Mouse (Mus musculus): ENCODE measurements around the gene Olfr474. TPM values are rescaled to one million over a fixed set of nuclear protein-coding genes. Genes with fewer than 3 reads are reported as not detected.

Olfr474 gene
- total RNA-seq (2023): not detected

GRCm38 (mm10) chr7:107954343-107954742 lies at the start of gene Olfr474:
Olfr474 (plus strand) TSS chr7:107954643.

GRCm38 (mm10) chr7:107930146-107930545 lies 24.3 kb upstream of the Olfr474 start, which contains the start of gene Olfr473:
Olfr473 (plus strand) TSS chr7:107930446.

GRCm38 (mm10) chr7:107964503-107964902 lies 10.1 kb downstream of the Olfr474 start, which contains the start of gene Olfr476:
Olfr476 (plus strand) TSS chr7:107964803.

GRCm38 (mm10) chr7:107986393-107986792 lies 31.9 kb downstream of the Olfr474 start, which contains the start of gene Olfr477:
Olfr477 (plus strand) TSS chr7:107986693.

Other genes with a start within 250 kb of the Olfr474 start
- not detected for gene Cyb5r2, start 196.6 kb upstream of the Olfr474 start, total RNA-seq (2023)
- gene Ovch2, start 153.4 kb upstream of the Olfr474 start, total RNA-seq (2023): not detected
- gene Olfr467, start 142.4 kb upstream of the Olfr474 start, total RNA-seq (2023): not detected
- gene Olfr469, start 129.1 kb upstream of the Olfr474 start, total RNA-seq (2023): not detected
- gene Olfr470, start 107.2 kb upstream of the Olfr474 start, total RNA-seq (2023): not detected
- 0.12 TPM for gene Olfr472, start 56.7 kb upstream of the Olfr474 start, total RNA-seq (2023)
- not detected for gene Olfr473, start 24.2 kb upstream of the Olfr474 start, total RNA-seq (2023)
- not detected for gene Olfr476, start 10.2 kb downstream of the Olfr474 start, total RNA-seq (2023)
- gene Olfr477, start 32.0 kb downstream of the Olfr474 start, total RNA-seq (2023): not detected
- gene Olfr478, start 79.3 kb downstream of the Olfr474 start, total RNA-seq (2023): not detected
- not detected for gene Olfr479, start 96.0 kb downstream of the Olfr474 start, total RNA-seq (2023)
- not detected for gene Olfr480, start 112.7 kb downstream of the Olfr474 start, total RNA-seq (2023)
- gene Olfr481, start 125.2 kb downstream of the Olfr474 start, total RNA-seq (2023): not detected
- 1.5 TPM for gene Olfr482, start 142.9 kb downstream of the Olfr474 start, total RNA-seq (2023)
- not detected for gene Olfr483, start 146.2 kb downstream of the Olfr474 start, total RNA-seq (2023)
- not detected for gene Olfr484, start 172.8 kb downstream of the Olfr474 start, total RNA-seq (2023)
- gene Olfr485, start 205.2 kb downstream of the Olfr474 start, total RNA-seq (2023): not detected
- not detected for gene Olfr486, start 218.1 kb downstream of the Olfr474 start, total RNA-seq (2023)